Mouse (Mus musculus) liver, embryonic 14.5 days (tissue): Measurements from ENCODE around the gene Kras.

Experiments
- CTCF ChIP-seq: IDR thresholded peaks from 2 replicates; pipeline ENCODE4 v1.5.1; 2016; ENCODE audit warnings: antibody characterized with exemption, low read depth, control low read depth
- EP300 ChIP-seq: IDR thresholded peaks from 2 replicates; pipeline ENCODE4 v1.6.1; 2016; ENCODE audit warnings: antibody characterized with exemption, low read depth

GRCm38 (mm10) chr6:145276265-145276780 lies 26.3 kb upstream of the Kras start:
- TF ChIP-seq CTCF (no peak), EP300 (no peak)
